Mouse (Mus musculus) cerebellum, adult 2 months (tissue): ENCODE results near the gene Trp73.

Experiments used
- CTCF ChIP-seq: fragments of 200-500 bp; IDR thresholded peaks from 2 replicates; pipeline ENCODE4 v1.5.1; 2011; ENCODE audit warnings: low read depth, mild to moderate bottlenecking, control low read depth, low read length, moderate library complexity, borderline replicate concordance; ENCODE audit not compliant: insufficient read depth
- POLR2A ChIP-seq: fragments of 200-500 bp; IDR thresholded peaks from 2 replicates; pipeline ENCODE4 v1.6.1; 2011; ENCODE audit warnings: low read length, control low read depth, borderline replicate concordance; ENCODE audit not compliant: insufficient read depth

- TF ChIP-seq CTCF (no peak), POLR2A (no peak)
These were observed 53.6 kb downstream of the Trp73 start for GRCm38 (mm10) chr4:154086436-154086835.
